Mouse (Mus musculus): ENCODE measurements around the gene Ank2. TPM values are rescaled to one million over a fixed set of nuclear protein-coding genes. Genes with fewer than 3 reads are reported as not detected.

Ank2 gene
- polyA plus RNA-seq, 1 experiment = 5.7 TPM

DNA sequence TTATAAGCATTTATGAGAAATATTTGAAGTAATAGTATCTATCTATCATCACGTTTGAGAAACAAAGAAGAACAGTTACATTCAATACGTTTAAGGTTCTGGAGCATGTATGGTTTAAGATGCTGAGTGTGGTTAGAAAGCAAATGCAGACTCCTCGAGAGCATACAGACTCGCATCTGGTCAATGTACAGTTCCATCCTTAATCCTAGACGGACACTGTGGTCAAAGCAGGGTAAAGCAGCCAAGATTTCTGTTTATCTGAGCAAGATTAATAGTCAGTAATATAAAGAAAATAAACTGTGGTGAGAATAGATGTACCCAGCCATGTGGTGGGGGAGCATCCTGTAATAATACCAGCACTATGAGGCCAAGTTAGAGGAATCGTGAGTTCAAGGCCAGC, 223.2 kb downstream of the Ank2 start:
- no peak overlapping the region for H3K27ac ChIP-seq (ENCODE audit: insufficient read depth, low read depth, low read length)
- H3K27me3 ChIP-seq (replicated peaks; ENCODE audit: control insufficient read depth, insufficient read depth, low read length) = no peaks in the 10 kb centered on the region
- WGBS = 80% methylated on average over 6 of the region's 6 CpGs
- no peak for DNase-seq
- no peaks in the 10 kb centered on the region for H3K4me1 ChIP-seq (ENCODE audit: control insufficient read depth, insufficient read depth, low read length)
- no peaks in the 10 kb centered on the region for H3K36me3 ChIP-seq (ENCODE audit: control insufficient read depth, insufficient read depth, low read length)
- TF ChIP-seq CTCF (conservative IDR thresholded peaks at IDR 0.05; ENCODE audit: insufficient read depth, insufficient read length, low read depth, low read length) (no peak), POLR2A (IDR thresholded peaks at IDR 0.05; ENCODE audit: low read depth, low read length) (no peak)
- H3K4me3 ChIP-seq (ENCODE audit: insufficient read depth, low read depth, low read length) = no peak overlapping the region

DNA sequence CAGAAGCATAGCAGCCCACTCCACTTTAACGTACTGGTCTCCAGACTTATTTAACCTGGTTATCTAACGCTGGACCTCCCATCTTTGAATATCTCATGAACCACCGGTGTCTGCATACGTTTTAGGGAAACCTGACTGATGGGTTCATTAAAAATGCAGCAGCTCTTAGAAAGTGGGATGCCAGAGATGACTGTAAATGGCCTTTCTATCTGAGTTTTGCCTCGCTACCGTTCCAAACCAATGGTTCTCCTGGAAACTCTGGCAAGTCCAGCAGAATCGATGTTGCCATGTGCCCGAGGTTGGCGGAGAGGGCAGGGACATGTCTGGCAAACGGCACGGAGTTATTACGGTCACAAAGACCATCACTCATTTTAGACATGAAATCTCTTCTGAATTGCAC, 226.3 kb downstream of the Ank2 start:
- no peak for DNase-seq
- 86% methylated on average over 12 of the region's 12 CpGs for WGBS
- no peak for TF ChIP-seq CTCF (conservative IDR thresholded peaks at IDR 0.05; ENCODE audit: insufficient read depth, insufficient read length, low read depth, low read length)
- no peak for TF ChIP-seq POLR2A (IDR thresholded peaks at IDR 0.05; ENCODE audit: low read depth, low read length)
- Histone ChIP-seq H3K27ac (ENCODE audit: insufficient read depth, low read depth, low read length) (no peak overlapping the region), H3K27me3 (replicated peaks; ENCODE audit: control insufficient read depth, insufficient read depth, low read length) (no peaks in the 10 kb centered on the region), H3K4me3 (ENCODE audit: insufficient read depth, low read depth, low read length) (no peak overlapping the region), H3K36me3 (ENCODE audit: control insufficient read depth, insufficient read depth, low read length) (no peaks in the 10 kb centered on the region), H3K4me1 (ENCODE audit: control insufficient read depth, insufficient read depth, low read length) (no peaks in the 10 kb centered on the region)

- H3K4me3 ChIP-seq (ENCODE audit: insufficient read depth, low read depth, low read length) = no peak overlapping the region
- no peak for TF ChIP-seq CTCF (conservative IDR thresholded peaks at IDR 0.05; ENCODE audit: insufficient read depth, insufficient read length, low read depth, low read length)
- no peak for TF ChIP-seq POLR2A (IDR thresholded peaks at IDR 0.05; ENCODE audit: low read depth, low read length)
- no peak overlapping the region for H3K27ac ChIP-seq (ENCODE audit: insufficient read depth, low read depth, low read length)
- no peaks in the 10 kb centered on the region for H3K4me1 ChIP-seq (ENCODE audit: control insufficient read depth, insufficient read depth, low read length)
- no peaks in the 10 kb centered on the region for H3K36me3 ChIP-seq (ENCODE audit: control insufficient read depth, insufficient read depth, low read length)
- no peaks in the 10 kb centered on the region for H3K27me3 ChIP-seq (replicated peaks; ENCODE audit: control insufficient read depth, insufficient read depth, low read length)
- no peak for DNase-seq
- 87% methylated on average over 14 of the region's 14 CpGs for WGBS
Observed at GRCm38 (mm10) chr3:127269616-127270015, 229.5 kb downstream of the Ank2 start.

GRCm38 (mm10) chr3:127267846-127268245, 231.3 kb downstream of the Ank2 start:
- no peak overlapping the region for H3K4me3 ChIP-seq (ENCODE audit: insufficient read depth, low read depth, low read length)
- no peaks in the 10 kb centered on the region for H3K36me3 ChIP-seq (ENCODE audit: control insufficient read depth, insufficient read depth, low read length)
- H3K4me1 ChIP-seq (ENCODE audit: control insufficient read depth, insufficient read depth, low read length) = no peaks in the 10 kb centered on the region
- TF ChIP-seq CTCF (conservative IDR thresholded peaks at IDR 0.05; ENCODE audit: insufficient read depth, insufficient read length, low read depth, low read length) (no peak), POLR2A (IDR thresholded peaks at IDR 0.05; ENCODE audit: low read depth, low read length) (no peak)
- 49% methylated on average over 6 of the region's 6 CpGs for WGBS
- no peak overlapping the region for H3K27ac ChIP-seq (ENCODE audit: insufficient read depth, low read depth, low read length)
- H3K27me3 ChIP-seq (replicated peaks; ENCODE audit: control insufficient read depth, insufficient read depth, low read length) = no peaks in the 10 kb centered on the region
- DNase-seq = no peak

GRCm38 (mm10) chr3:127265732-127266131, 233.4 kb downstream of the Ank2 start:
- no peak for TF ChIP-seq CTCF (conservative IDR thresholded peaks at IDR 0.05; ENCODE audit: insufficient read depth, insufficient read length, low read depth, low read length)
- TF ChIP-seq POLR2A (IDR thresholded peaks at IDR 0.05; ENCODE audit: low read depth, low read length) = no peak
- no peaks in the 10 kb centered on the region for H3K36me3 ChIP-seq (ENCODE audit: control insufficient read depth, insufficient read depth, low read length)
- no peaks in the 10 kb centered on the region for H3K27me3 ChIP-seq (replicated peaks; ENCODE audit: control insufficient read depth, insufficient read depth, low read length)
- 86% methylated on average over 5 of the region's 5 CpGs for WGBS
- no peak overlapping the region for H3K4me3 ChIP-seq (ENCODE audit: insufficient read depth, low read depth, low read length)
- no peak for DNase-seq
- H3K4me1 ChIP-seq (ENCODE audit: control insufficient read depth, insufficient read depth, low read length) = no peaks in the 10 kb centered on the region
- H3K27ac ChIP-seq (ENCODE audit: insufficient read depth, low read depth, low read length) = no peak overlapping the region

DNA sequence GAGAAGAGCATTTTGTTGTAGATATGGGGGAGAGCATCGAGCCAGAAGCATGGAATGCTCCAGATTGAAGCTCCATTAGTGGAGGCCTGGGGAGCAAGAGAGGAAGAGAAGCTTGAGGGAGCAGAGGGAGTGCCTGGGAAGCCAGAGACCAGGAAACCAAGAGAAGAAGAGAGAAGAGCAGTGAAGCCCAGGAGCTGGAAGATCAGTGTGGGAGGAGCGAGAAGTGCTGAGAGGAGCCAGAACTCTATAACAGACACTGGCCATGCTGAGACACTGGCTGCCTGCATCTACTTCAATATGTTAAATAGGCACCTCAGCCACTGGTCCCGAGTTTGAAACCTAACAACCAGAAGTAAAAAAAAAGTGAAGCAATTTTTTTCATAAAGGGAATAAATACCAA, 234.0 kb downstream of the Ank2 start:
- no peak overlapping the region for H3K27ac ChIP-seq (ENCODE audit: insufficient read depth, low read depth, low read length)
- TF ChIP-seq CTCF (conservative IDR thresholded peaks at IDR 0.05; ENCODE audit: insufficient read depth, insufficient read length, low read depth, low read length) (no peak), POLR2A (IDR thresholded peaks at IDR 0.05; ENCODE audit: low read depth, low read length) (no peak)

GRCm38 (mm10) chr3:127260786-127261166, 238.4 kb downstream of the Ank2 start:
- no peaks in the 10 kb centered on the region for H3K4me1 ChIP-seq (ENCODE audit: control insufficient read depth, insufficient read depth, low read length)
- no peak for DNase-seq
- H3K27ac ChIP-seq (ENCODE audit: insufficient read depth, low read depth, low read length) = no peak overlapping the region
- no peak overlapping the region for H3K4me3 ChIP-seq (ENCODE audit: insufficient read depth, low read depth, low read length)
- no peak for TF ChIP-seq POLR2A (IDR thresholded peaks at IDR 0.05; ENCODE audit: low read depth, low read length)
- no peak for TF ChIP-seq CTCF (conservative IDR thresholded peaks at IDR 0.05; ENCODE audit: insufficient read depth, insufficient read length, low read depth, low read length)
- whole genome bisulfite sequencing = 30% methylated on average over 7 of the region's 7 CpGs
- H3K36me3 ChIP-seq (ENCODE audit: control insufficient read depth, insufficient read depth, low read length) = no peaks in the 10 kb centered on the region
- no peaks in the 10 kb centered on the region for H3K27me3 ChIP-seq (replicated peaks; ENCODE audit: control insufficient read depth, insufficient read depth, low read length)

More for the DNA sequence above, 234.0 kb downstream of the Ank2 start:
- Histone ChIP-seq H3K27me3 (replicated peaks; ENCODE audit: control insufficient read depth, insufficient read depth, low read length) (no peaks in the 10 kb centered on the region), H3K4me3 (ENCODE audit: insufficient read depth, low read depth, low read length) (no peak overlapping the region), H3K4me1 (ENCODE audit: control insufficient read depth, insufficient read depth, low read length) (no peaks in the 10 kb centered on the region), H3K36me3 (ENCODE audit: control insufficient read depth, insufficient read depth, low read length) (no peaks in the 10 kb centered on the region)
- 79% methylated on average over 3 of the region's 3 CpGs for WGBS
- no peak for DNase-seq

Data from kidney, adult 2 months (tissue).